Mouse (Mus musculus) CH12.LX (cell line): Measurements from ENCODE around the gene Aaas.

ENCODE experiments used
- CTCF ChIP-seq, 2 experiments: IDR thresholded peaks in 1 of 2; conservative IDR thresholded peaks in 1 of 2; 2 replicates each; pipeline ENCODE4 v1.5.1; 2011 to 2012; ENCODE audit warnings: low read depth in 2 of 2, low read length in 2 of 2, improper control_type of control experiment in 1 of 2, inconsistent platforms in 1 of 2, mild to moderate bottlenecking in 1 of 2, moderate library complexity in 1 of 2
- ETS1 ChIP-seq: conservative IDR thresholded peaks from 2 replicates; pipeline ENCODE4 v1.6.1; 2012; ENCODE audit warnings: low read depth, mild to moderate bottlenecking, inconsistent platforms, low read length, improper control_type of control experiment, moderate library complexity
- HCFC1 ChIP-seq: IDR thresholded peaks from 2 replicates; pipeline ENCODE4 v1.6.1; 2012; ENCODE audit warnings: low read depth, mild to moderate bottlenecking, inconsistent platforms, low read length, improper control_type of control experiment
- KAT2A ChIP-seq: IDR thresholded peaks from 2 replicates; pipeline ENCODE4 v1.6.1; 2012; ENCODE audit warnings: low read length, improper control_type of control experiment, inconsistent platforms; ENCODE audit not compliant: insufficient replicate concordance
- MAFK ChIP-seq: IDR thresholded peaks from 2 replicates; pipeline ENCODE4 v1.6.1; 2011; ENCODE audit warnings: low read length, improper control_type of control experiment; ENCODE audit not compliant: insufficient replicate concordance
- MAX ChIP-seq: IDR thresholded peaks from 2 replicates; pipeline ENCODE4 v1.6.1; 2011; ENCODE audit warnings: low read length, improper control_type of control experiment
- NRF1 ChIP-seq: IDR thresholded peaks from 2 replicates; pipeline ENCODE4 v1.6.1; 2014; ENCODE audit warnings: low read depth, mild to moderate bottlenecking, inconsistent platforms, low read length, improper control_type of control experiment, moderate library complexity
- POLR2A ChIP-seq: IDR thresholded peaks from 2 replicates; pipeline ENCODE4 v1.6.1; 2011; ENCODE audit warnings: low read depth, mild to moderate bottlenecking, improper control_type of control experiment, low read length
- RCOR1 ChIP-seq: conservative IDR thresholded peaks from 2 replicates; pipeline ENCODE4 v1.6.1; 2012; ENCODE audit warnings: low read depth, mild to moderate bottlenecking, inconsistent platforms, low read length, improper control_type of control experiment
- TCF12 ChIP-seq: IDR thresholded peaks from 2 replicates; pipeline ENCODE4 v1.6.1; 2014; ENCODE audit warnings: low read depth, mild to moderate bottlenecking, inconsistent platforms, low read length, improper control_type of control experiment
- UBTF ChIP-seq: IDR thresholded peaks from 2 replicates; pipeline ENCODE4 v1.6.1; 2012; ENCODE audit warnings: low read depth, mild to moderate bottlenecking, inconsistent platforms, low read length, improper control_type of control experiment, moderate library complexity

DNA sequence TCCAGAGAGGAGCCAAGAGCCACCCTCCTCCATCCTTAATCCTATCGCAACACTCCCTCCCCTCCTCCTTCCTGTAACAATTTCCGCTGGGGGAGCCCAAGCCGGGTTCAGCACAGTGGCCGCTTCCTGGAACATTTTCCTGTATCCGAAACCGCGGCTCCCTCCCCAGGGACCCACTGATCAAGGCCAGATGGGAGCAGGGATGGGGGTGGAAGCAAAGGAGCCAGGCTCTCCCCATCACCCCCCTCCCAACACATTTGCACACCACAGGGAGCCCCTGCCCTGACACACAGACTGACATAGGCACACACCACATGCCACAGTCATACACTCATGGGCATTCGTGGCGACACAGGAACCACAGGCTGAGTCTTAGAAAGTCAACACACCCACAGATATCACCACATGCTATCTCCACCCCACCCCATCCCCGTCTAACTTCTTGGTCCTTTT lies 27.3 kb upstream of the Aaas start:
- no peak for TF ChIP-seq MAX
- TF ChIP-seq RCOR1: no peak
- no peak for TF ChIP-seq UBTF
- TF ChIP-seq CTCF (conservative IDR thresholded peaks at IDR 0.05 in 1 of 2, IDR thresholded peaks at IDR 0.05 in 1 of 2; ENCODE audit: low read depth in 2 of 2, low read length in 2 of 2): no peak
- TF ChIP-seq HCFC1: no peak
- TF ChIP-seq MAFK: no peak
- no peak for TF ChIP-seq POLR2A
- no peak for TF ChIP-seq NRF1
- TF ChIP-seq TCF12: no peak
- no peak for TF ChIP-seq KAT2A
- TF ChIP-seq ETS1: no peak
